Mouse (Mus musculus) stomach, postnatal 0 days (tissue): ENCODE measurements at regions not wholly inside any gene's neighbourhood (a gene's known extent, or its start where the extent isn't known, plus 50 kb on each side); places are given as distances from the start of the nearest gene placed in this dataset.
A peak's percentile ranks its signal among the peaks of the same experiment; 100 is the strongest.

Source experiments
- ATAC-seq: fragments of 200-750 bp; cut with Nextera tagmentation; 2 replicates; pipeline ENCODE4 v1.8.0; 2017; ENCODE audit not compliant: low FRiP score, low TSS enrichment
- DNase-seq: peaks from one replicate; pipeline ENCODE4 v3.0.0-alpha.2; 2016; ENCODE audit warnings: low spot score
- H3K27ac ChIP-seq: fragments of 300-500 bp; sonication (generic); replicated peaks from 2 replicates; pipeline ENCODE4 v1.5.1; 2014; ENCODE audit warnings: mild to moderate bottlenecking, control low read depth
- H3K27me3 ChIP-seq: fragments of 300-500 bp; sonication (generic); 2 replicates; pipeline ENCODE4 v1.6.1; 2014; ENCODE audit warnings: low read length; ENCODE audit not compliant: control insufficient read depth, insufficient read depth
- H3K36me3 ChIP-seq: fragments of 300-500 bp; sonication (generic); 2 replicates; pipeline ENCODE4 v1.6.1; 2014; ENCODE audit warnings: low read length, mixed read lengths; ENCODE audit not compliant: control insufficient read depth, insufficient read depth
- H3K4me1 ChIP-seq: fragments of 300-500 bp; sonication (generic); replicated peaks from 2 replicates; pipeline ENCODE4 v1.6.1; 2014; ENCODE audit warnings: antibody characterized with exemption; ENCODE audit not compliant: control insufficient read depth, insufficient read depth
- H3K4me2 ChIP-seq: fragments of 300-500 bp; sonication (generic); replicated peaks from 2 replicates; pipeline ENCODE4 v1.6.1; 2014; ENCODE audit warnings: low read depth, mild to moderate bottlenecking, control low read depth, moderate library complexity
- H3K4me3 ChIP-seq: fragments of 300-500 bp; sonication (generic); 2 replicates; pipeline ENCODE4 v1.5.1; 2014; ENCODE audit warnings: low read depth, low read length, control low read depth
- H3K9ac ChIP-seq: fragments of 300-500 bp; sonication (generic); 2 replicates; pipeline ENCODE4 v1.6.1; 2014; ENCODE audit warnings: mild to moderate bottlenecking, low read length, control low read depth, mixed read lengths
- H3K9me3 ChIP-seq: fragments of 300-500 bp; sonication (generic); 2 replicates; pipeline ENCODE4 v1.6.1; 2016; ENCODE audit warnings: low read length; ENCODE audit not compliant: control insufficient read depth
- CTCF ChIP-seq: IDR thresholded peaks from 2 replicates; pipeline ENCODE4 v1.5.1; 2016; ENCODE audit warnings: antibody characterized with exemption, low read depth, mild to moderate bottlenecking, moderate library complexity
- EP300 ChIP-seq: optimal IDR thresholded peaks from 2 replicates; pipeline ENCODE3; 2016; ENCODE audit warnings: antibody characterized with exemption
- WGBS: fragments of 180-500 bp; shearing (Covaris S2); extraction: QIAGEN DNeasy Blood & Tissue Kit; methylation state at CpG from one replicate; pipeline ENCODE4 v1.1.7; 2014; 5-methylcytosine and 5-hydroxymethylcytosine counted together

GRCm38 (mm10) chrX:12318848-12319651 lies 158.9 kb upstream of the Bcor start:
- H3K36me3 ChIP-seq = no peaks in the 10 kb centered on the region
- ATAC-seq = no peak
- no peak overlapping the region for H3K9ac ChIP-seq
- WGBS = 34% methylated on average over 4 of the region's 4 CpGs
- H3K4me3 ChIP-seq = no peak overlapping the region
- H3K27me3 ChIP-seq = no peaks in the 10 kb centered on the region
- no peak for TF ChIP-seq CTCF
- TF ChIP-seq EP300 = no peak
- H3K9me3 ChIP-seq = no peaks in the 10 kb centered on the region
- H3K4me2 ChIP-seq = no peak overlapping the region
- no peak overlapping the region for H3K27ac ChIP-seq
- H3K4me1 ChIP-seq = no peaks in the 10 kb centered on the region
- DNase-seq = no peak

- no peaks in the 10 kb centered on the region for H3K27me3 ChIP-seq
- H3K4me3 ChIP-seq = no peak overlapping the region
- H3K27ac ChIP-seq = no peak overlapping the region
- H3K4me1 ChIP-seq = no peaks in the 10 kb centered on the region
- H3K9me3 ChIP-seq = no peaks in the 10 kb centered on the region
- no peak overlapping the region for H3K4me2 ChIP-seq
- WGBS = 74% methylated on average over 1 of the region's 1 CpGs
- no peak overlapping the region for H3K9ac ChIP-seq
- DNase-seq (no peak), ATAC-seq (no peak)
- TF ChIP-seq EP300 = no peak
- TF ChIP-seq CTCF = no peak
- H3K36me3 ChIP-seq = no peaks in the 10 kb centered on the region
Observed at GRCm38 (mm10) chrX:12322453-12322852, 162.3 kb upstream of the Bcor start.

GRCm38 (mm10) chrX:12323268-12323667 lies 163.1 kb upstream of the Bcor start:
- Histone ChIP-seq H3K36me3 (no peaks in the 10 kb centered on the region), H3K9ac (no peak overlapping the region), H3K27me3 (no peaks in the 10 kb centered on the region), H3K27ac (no peak overlapping the region), H3K9me3 (no peaks in the 10 kb centered on the region), H3K4me3 (no peak overlapping the region), H3K4me2 (no peak overlapping the region), H3K4me1 (no peaks in the 10 kb centered on the region)
- no peak for TF ChIP-seq EP300
- TF ChIP-seq CTCF = no peak
- ATAC-seq = peak; percentile 88
- no peak for DNase-seq
- 73% methylated on average over 3 of the region's 3 CpGs for WGBS

- no peak overlapping the region for H3K4me2 ChIP-seq
- 59% methylated on average over 6 of the region's 6 CpGs for WGBS
- ATAC-seq = peak; percentile 43; the same call in 1 of the 2 replicates
Observed at GRCm38 (mm10) chrX:12323812-12324211, 163.7 kb upstream of the Bcor start.

GRCm38 (mm10) chrX:12327464-12327863 lies 167.3 kb upstream of the Bcor start:
- 63% methylated on average over 4 of the region's 4 CpGs for WGBS
- Histone ChIP-seq H3K4me1 (no peaks in the 10 kb centered on the region), H3K4me3 (no peak overlapping the region), H3K36me3 (no peaks in the 10 kb centered on the region), H3K27me3 (no peaks in the 10 kb centered on the region), H3K9me3 (no peaks in the 10 kb centered on the region), H3K27ac (no peak overlapping the region), H3K4me2 (no peak overlapping the region), H3K9ac (no peak overlapping the region)
- DNase-seq = no peak
- ATAC-seq = no peak
- TF ChIP-seq EP300 = no peak
- no peak for TF ChIP-seq CTCF

More at GRCm38 (mm10) chrX:12323812-12324211, 163.7 kb upstream of the Bcor start:
- H3K36me3 ChIP-seq = no peaks in the 10 kb centered on the region
- no peaks in the 10 kb centered on the region for H3K9me3 ChIP-seq
- no peak overlapping the region for H3K9ac ChIP-seq
- no peak for DNase-seq
- H3K4me3 ChIP-seq = no peak overlapping the region
- no peaks in the 10 kb centered on the region for H3K4me1 ChIP-seq
- TF ChIP-seq CTCF (no peak), EP300 (no peak)
- no peak overlapping the region for H3K27ac ChIP-seq
- H3K27me3 ChIP-seq = no peaks in the 10 kb centered on the region

GRCm38 (mm10) chrX:12340561-12340960 lies 180.4 kb upstream of the Bcor start:
- H3K9me3 ChIP-seq = no peaks in the 10 kb centered on the region
- no peaks in the 10 kb centered on the region for H3K27me3 ChIP-seq
- no peak overlapping the region for H3K4me2 ChIP-seq
- no peak overlapping the region for H3K27ac ChIP-seq
- 76% methylated on average over 9 of the region's 9 CpGs for WGBS
- DNase-seq (no peak), ATAC-seq (no peak)
- no peaks in the 10 kb centered on the region for H3K4me1 ChIP-seq
- no peaks in the 10 kb centered on the region for H3K36me3 ChIP-seq
- no peak overlapping the region for H3K4me3 ChIP-seq
- no peak for TF ChIP-seq CTCF
- TF ChIP-seq EP300 = no peak
- H3K9ac ChIP-seq = no peak overlapping the region
